Mouse (Mus musculus) T-helper 17 cell (primary cell): ENCODE data around the gene Dnah8.

Experiments
- in situ Hi-C, 2 experiments: fragments of 300-600 bp; cut with MboI, MseI; formaldehyde crosslinking; loops; 1 replicate in 1 of 2; 2 replicates in 1 of 2; pipeline ENCODE4 v1.15.1; 2025; ENCODE audit warnings: high pct_unique_total_duplicates in 2 of 2

The Dnah8 gene

GRCm38 (mm10) chr17:30743947-30744346 is 119.8 kb downstream of the Dnah8 start:
- in situ Hi-C loops, result loop anchor here in 1 of 2 experiments (5.0 kb wide), 1 partner anchor 48 kb away; no protein-coding TSS in a partner anchor

DNA sequence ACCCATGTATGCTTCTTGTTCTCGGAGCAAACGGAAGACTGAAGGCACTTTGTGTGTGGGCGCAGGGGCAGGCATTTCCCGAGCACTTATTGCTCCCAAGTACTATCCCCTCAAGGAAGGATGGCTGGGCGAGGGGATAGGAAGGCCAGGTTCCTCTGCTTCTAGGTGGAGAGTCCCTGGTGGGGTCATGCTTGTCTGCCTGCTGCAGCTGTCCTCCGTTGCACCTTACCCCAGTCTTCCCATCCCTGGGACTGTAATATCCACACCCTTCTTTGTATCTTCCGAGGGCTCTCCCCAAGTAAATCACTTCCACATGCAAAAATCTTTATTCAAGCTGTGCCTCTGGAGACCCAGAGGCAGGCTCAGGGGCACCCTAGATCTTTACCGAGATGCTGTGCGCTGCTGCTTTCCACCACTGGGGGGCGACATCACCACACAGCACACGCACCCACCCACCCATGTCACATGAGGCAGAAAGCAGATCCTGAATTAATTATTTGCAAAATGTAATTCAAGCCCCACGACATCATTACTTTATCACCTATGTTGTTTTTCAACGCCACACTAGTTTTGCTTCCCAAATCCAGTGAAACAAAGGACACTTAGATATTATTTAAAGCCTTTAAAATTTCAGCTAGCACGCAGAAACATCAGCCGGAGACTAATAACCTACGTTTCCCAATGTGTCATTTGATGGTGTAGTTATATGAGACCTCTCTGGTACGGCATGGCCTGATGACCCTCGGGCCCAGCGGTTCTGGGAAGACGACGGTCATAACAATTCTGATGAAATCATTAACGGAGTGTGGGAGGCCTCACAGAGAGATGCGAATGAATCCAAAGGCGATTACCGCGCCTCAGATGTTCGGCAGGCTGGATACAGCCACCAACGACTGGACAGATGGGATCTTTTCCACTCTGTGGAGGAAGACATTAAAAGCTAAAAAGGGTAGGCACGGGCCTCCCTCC is 122.2 kb downstream of the Dnah8 start:
- in situ Hi-C loops, result no loop called here

- in situ Hi-C loops, result no loop called here
Measured at GRCm38 (mm10) chr17:30749391-30749790, 125.2 kb downstream of the Dnah8 start.

DNA sequence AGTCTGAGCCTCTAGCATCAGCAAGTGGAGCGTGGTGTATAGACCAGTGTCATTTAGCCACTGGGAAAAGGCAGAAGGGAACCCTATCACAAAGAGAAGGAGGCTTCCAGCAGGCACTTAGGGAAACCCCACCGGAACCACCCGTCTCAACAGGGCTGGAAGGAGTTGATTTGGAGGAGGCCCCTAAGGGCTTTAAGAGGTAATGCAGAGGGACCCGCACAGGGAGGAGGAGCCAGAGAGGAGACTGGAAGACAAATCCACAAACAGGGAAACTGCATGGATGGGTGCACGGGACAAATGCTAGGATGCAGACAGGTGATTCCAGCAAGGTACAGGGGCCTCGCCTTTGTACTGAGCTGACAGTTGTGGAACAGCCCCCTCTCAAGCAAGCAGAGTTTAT is 126.1 kb downstream of the Dnah8 start:
- in situ Hi-C loops, result loop anchor here in 1 of 2 experiments (5.0 kb wide), 1 partner anchor 192 kb away; no protein-coding TSS in a partner anchor

GRCm38 (mm10) chr17:30752370-30752818 is 128.2 kb downstream of the Dnah8 start:
- in situ Hi-C loops, result loop anchor here in 1 of 2 experiments (5.0 kb wide), 1 partner anchor 190 kb away; no protein-coding TSS in a partner anchor

DNA sequence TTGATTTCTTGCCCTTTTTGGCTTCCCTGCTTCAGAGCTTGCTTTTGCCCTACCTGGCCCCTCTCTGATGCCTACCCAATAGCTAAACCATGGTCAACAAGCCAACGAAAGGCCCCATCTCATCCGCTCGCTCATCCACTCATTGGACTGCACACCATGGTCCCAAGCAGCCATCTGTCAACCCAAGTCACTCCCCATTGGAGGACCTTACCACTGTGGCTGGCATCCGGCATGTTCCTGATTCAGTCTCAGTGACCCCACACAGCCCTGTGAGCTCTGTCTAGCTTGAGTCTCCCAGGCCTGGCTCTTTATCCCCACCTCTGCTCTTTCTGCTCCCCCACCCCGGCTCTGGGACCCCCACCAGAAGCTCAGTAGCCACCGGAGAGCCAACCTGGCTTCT is 129.0 kb downstream of the Dnah8 start:
- in situ Hi-C loops, result loop anchor here in 1 of 2 experiments (5.0 kb wide), 1 partner anchor 189 kb away; no protein-coding TSS in a partner anchor

DNA sequence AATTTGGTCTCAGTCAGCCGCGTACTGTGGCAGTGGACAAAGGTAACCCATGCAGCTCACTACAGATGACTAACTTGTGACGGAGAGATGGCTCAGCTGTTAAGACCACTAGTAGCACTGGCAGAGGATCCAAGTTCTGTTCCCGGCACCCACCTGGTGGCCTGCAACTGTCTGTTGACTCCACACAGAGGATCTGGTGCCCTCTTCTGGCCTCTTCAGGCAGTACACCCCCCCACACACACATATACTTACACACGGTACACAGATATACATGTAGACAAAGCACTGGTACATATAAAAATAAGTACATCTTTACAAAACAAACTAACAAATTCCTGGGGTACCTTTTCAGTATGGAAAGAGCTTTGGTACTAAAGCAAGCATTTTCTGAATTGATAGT is 132.6 kb downstream of the Dnah8 start:
- in situ Hi-C loops, result no loop called here

DNA sequence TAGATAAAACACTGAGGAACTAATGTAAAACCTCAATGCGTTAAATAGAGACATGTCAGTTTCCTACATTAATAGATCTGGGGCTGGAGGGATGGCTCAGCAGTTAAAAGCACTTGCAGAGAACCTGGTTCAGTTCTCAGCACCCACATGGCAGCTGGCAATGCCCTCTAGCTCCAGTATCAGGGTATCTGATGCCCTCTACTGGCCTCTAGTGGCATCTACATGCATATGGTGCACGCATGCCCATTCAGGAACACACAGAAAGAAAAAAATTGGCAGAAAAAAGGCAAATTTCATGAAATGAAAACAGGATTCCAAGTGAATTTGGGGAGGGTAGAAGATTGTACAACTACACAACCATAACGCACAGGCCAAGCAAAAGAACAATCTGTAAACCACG is 136.2 kb downstream of the Dnah8 start:
- in situ Hi-C loops, result no loop called here

GRCm38 (mm10) chr17:30764276-30764675 is 140.1 kb downstream of the Dnah8 start:
- in situ Hi-C loops, result no loop called here

GRCm38 (mm10) chr17:30774416-30774815 is 150.3 kb downstream of the Dnah8 start:
- in situ Hi-C loops, result no loop called here

- in situ Hi-C loops, result no loop called here
Measured at GRCm38 (mm10) chr17:30775096-30775495, 150.9 kb downstream of the Dnah8 start.

DNA sequence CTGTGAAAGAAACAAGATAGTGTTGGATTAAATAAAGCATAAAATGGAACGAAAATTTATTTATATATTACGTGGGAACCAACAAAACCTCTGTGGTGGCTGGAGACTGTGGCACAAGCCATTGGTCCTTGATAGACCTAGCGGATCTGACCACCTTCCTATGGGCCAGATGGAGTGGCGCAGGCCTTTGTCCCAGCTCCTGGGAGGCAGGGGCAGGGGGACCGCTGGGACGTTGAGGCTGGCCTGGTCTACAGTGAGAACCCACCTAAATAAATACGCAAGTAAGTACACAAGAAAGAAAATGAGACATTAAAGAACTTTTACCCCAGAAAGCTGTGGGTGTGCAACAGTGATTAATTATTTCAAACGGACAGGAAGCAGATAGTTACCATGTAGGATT is 156.9 kb downstream of the Dnah8 start:
- in situ Hi-C loops, result no loop called here

- in situ Hi-C loops, result no loop called here
Measured at GRCm38 (mm10) chr17:30782286-30782685, 158.1 kb downstream of the Dnah8 start.

DNA sequence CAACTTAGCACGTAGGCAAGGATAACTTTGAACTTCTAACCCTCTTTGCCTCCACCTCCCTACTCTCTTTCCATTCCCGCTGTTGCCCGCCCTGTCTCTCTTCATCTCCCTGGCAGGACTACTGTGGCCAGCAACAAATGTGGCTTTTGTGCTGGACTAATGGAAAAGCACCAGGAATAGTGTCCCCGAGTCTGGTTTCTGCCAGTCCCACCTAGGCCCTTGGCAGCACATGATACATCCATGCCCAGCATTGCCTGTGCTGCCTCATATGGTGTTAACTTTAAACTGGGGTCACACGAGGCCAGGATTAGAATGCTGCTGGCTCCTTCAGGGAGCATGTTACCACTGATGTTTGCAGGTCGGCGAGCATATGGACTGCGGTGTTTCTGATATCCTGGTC is 164.2 kb downstream of the Dnah8 start:
- in situ Hi-C loops, result no loop called here

DNA sequence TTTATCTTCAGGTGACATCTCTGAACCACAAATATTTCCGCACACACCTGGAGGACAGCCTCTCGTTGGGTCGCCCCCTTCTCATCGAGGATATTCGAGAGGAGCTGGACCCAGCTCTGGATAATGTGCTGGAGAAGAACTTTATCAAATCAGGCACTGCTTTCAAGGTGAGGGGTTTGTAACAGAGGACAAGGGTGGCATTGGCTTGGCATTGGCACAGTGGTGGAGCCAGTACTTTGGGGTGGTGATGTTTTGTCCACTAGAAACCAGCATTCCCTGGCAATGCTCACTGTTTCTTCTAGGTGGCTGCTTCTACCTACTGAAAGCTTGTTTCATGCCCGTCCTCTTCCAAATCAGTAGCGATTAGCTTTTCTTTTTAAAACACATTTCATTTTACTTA is 166.7 kb downstream of the Dnah8 start:
- in situ Hi-C loops, result loop anchor here in 1 of 2 experiments (5.0 kb wide), 1 partner anchor 49 kb away; no protein-coding TSS in a partner anchor

- in situ Hi-C loops, result loop anchor here in 1 of 2 experiments (5.0 kb wide), 1 partner anchor 50 kb away; no protein-coding TSS in a partner anchor
Measured at GRCm38 (mm10) chr17:30792396-30792795, 168.2 kb downstream of the Dnah8 start.

DNA sequence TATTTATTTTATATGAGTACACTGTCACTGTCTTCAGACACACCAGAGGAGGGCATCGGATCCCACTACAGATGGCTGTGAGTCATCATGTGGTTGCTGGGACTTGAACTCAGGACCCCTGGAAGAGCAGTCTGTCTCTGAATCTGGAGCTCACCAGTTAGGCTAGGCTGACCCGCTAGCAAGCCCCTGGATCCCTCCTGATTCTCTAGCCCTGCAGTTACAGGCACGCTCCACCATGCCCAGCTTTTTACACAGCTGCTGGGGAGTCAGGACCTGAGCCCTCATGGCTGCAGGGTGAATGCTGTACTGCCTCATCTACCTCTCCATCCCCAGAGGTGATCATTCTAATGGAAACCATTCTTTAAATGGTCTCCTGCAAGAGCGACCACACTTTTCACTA is 172.5 kb downstream of the Dnah8 start:
- in situ Hi-C loops, result no loop called here

- in situ Hi-C loops, result no loop called here
Measured at GRCm38 (mm10) chr17:30800261-30800985, 176.3 kb downstream of the Dnah8 start.

DNA sequence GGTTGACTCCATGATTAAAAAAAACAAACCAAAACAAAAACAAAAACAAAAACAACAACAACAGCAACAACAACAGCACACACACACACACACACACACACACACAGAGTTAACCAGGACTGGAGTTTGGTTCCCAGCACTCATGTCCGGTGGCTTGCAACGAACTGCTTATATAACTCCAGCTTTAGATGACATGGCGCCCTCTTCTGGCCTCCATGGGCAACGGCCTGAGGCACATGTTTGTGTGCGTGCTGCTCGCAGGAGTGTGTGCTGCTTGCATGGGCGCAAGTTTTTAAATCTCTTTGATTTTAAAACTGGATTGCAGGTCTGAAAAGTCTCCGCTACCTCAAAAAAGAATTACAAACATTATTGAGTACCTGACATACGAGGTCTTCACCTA is 179.5 kb downstream of the Dnah8 start:
- in situ Hi-C loops, result no loop called here

- in situ Hi-C loops, result no loop called here
Measured at GRCm38 (mm10) chr17:30804955-30805354, 180.8 kb downstream of the Dnah8 start.

DNA sequence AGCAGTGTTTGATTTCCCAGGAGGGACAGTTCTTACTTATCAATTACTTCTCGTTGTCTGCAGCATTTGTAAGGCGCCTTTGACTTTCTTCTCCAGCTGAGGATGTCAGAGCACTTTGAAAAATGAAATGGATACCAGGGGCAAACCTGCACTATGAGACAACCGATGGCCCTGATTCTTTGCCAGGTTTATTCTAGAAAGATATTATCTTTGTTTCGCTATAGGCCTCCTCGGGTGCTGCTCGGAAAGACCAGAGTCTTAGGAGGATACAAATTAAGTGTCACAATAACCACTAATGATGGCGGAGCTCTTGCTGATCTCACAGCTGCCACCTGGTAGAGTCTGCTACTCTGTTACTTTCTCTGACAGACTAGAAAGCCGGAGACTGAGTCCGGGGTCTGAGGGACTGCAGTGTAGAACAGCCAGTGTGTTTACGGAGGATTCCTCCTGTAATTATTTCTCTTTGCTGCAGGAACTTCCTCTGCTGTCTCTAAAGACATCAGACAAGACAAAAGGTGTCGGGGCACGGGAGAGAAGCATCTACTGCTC is 181.4 kb downstream of the Dnah8 start:
- in situ Hi-C loops, result no loop called here
